Mouse (Mus musculus): ENCODE measurements around the gene Bhlhe23. TPM values are rescaled to one million over a fixed set of nuclear protein-coding genes. Genes with fewer than 3 reads are reported as not detected.

Bhlhe23 gene
- total and polyA plus RNA-seq, 3 experiments = not detected

- Histone ChIP-seq H3K4me3 (no peak overlapping the region), H3K36me3 (ENCODE audit: control insufficient read depth, insufficient read depth, low read length) (no peaks in the 10 kb centered on the region), H3K79me2 (replicated peaks; ENCODE audit: control insufficient read depth, insufficient read depth, low read length) (no peaks in the 10 kb centered on the region), H3K9ac (ENCODE audit: low read depth, low read length) (no peak overlapping the region), H3K27me3 (ENCODE audit: control insufficient read depth, insufficient read depth, low read length) (no peaks in the 10 kb centered on the region), H3K4me1 (ENCODE audit: control insufficient read depth, insufficient read depth, low read length) (peaks cover 3% of the 10 kb centered on the region; the same call in 1 of the 2 replicates), H3K27ac (no peak overlapping the region)
- TF ChIP-seq POLR2A (IDR thresholded peaks at IDR 0.05; ENCODE audit: insufficient read depth, low read depth, low read length) = no peak
- peak; percentile 83 for TF ChIP-seq CTCF (IDR thresholded peaks at IDR 0.05)
- intact Hi-C loops (cut with DNase I) = loop anchor here (5.0 kb wide), 1 partner anchor 286 kb away; no protein-coding TSS in a partner anchor
- DNase-seq = peak in 1 of 2 experiments; percentile 37
Measured at GRCm38 (mm10) chr2:180786732-180787131, 10.0 kb upstream of the Bhlhe23 start.

- Histone ChIP-seq H3K4me1 (ENCODE audit: control insufficient read depth, insufficient read depth, low read length) (no peaks in the 10 kb centered on the region), H3K4me3 (no peak overlapping the region), H3K36me3 (ENCODE audit: control insufficient read depth, insufficient read depth, low read length) (no peaks in the 10 kb centered on the region), H3K79me2 (replicated peaks; ENCODE audit: control insufficient read depth, insufficient read depth, low read length) (no peaks in the 10 kb centered on the region), H3K27me3 (ENCODE audit: control insufficient read depth, insufficient read depth, low read length) (peaks cover 12% of the 10 kb centered on the region), H3K27ac (no peak overlapping the region), H3K9ac (ENCODE audit: low read depth, low read length) (no peak overlapping the region)
- WGBS = 2% methylated on average over 2 of the region's 2 CpGs
- no peak for TF ChIP-seq EP300 (IDR thresholded peaks at IDR 0.05; ENCODE audit: insufficient read depth, low read depth, low read length)
- no peak for TF ChIP-seq POLR2A (IDR thresholded peaks at IDR 0.05; ENCODE audit: insufficient read depth, low read depth, low read length)
- no peak for TF ChIP-seq CTCF (IDR thresholded peaks at IDR 0.05)
- intact Hi-C loops (cut with DNase I) = no loop called here
- DNase-seq = no peak
Measured at GRCm38 (mm10) chr2:180780282-180780681, 3.6 kb upstream of the Bhlhe23 start.

- peak; percentile 38 to 56 for DNase-seq
- no peaks in the 10 kb centered on the region for H3K4me1 ChIP-seq (ENCODE audit: control insufficient read depth, insufficient read depth, low read length)
- no peaks in the 10 kb centered on the region for H3K36me3 ChIP-seq (ENCODE audit: control insufficient read depth, insufficient read depth, low read length)
- no peak overlapping the region for H3K27ac ChIP-seq
- intact Hi-C loops (cut with DNase I) = loop anchor here (5.0 kb wide), 3 partner anchors 197 to 427 kb away; partner anchors contain the start of gene Mrgbp
- H3K79me2 ChIP-seq (replicated peaks; ENCODE audit: control insufficient read depth, insufficient read depth, low read length) = no peaks in the 10 kb centered on the region
- TF ChIP-seq CTCF (IDR thresholded peaks at IDR 0.05) (peak; percentile 100), POLR2A (IDR thresholded peaks at IDR 0.05; ENCODE audit: insufficient read depth, low read depth, low read length) (no peak), EP300 (IDR thresholded peaks at IDR 0.05; ENCODE audit: insufficient read depth, low read depth, low read length) (peak; percentile 79; the same call in 1 of the 2 replicates)
- no peak overlapping the region for H3K9ac ChIP-seq (ENCODE audit: low read depth, low read length)
- H3K27me3 ChIP-seq (ENCODE audit: control insufficient read depth, insufficient read depth, low read length) = peaks cover 16% of the 10 kb centered on the region
- 22% methylated on average over 12 of the region's 12 CpGs for WGBS
- H3K4me3 ChIP-seq = no peak overlapping the region
Measured at GRCm38 (mm10) chr2:180779226-180780104, 2.8 kb upstream of the Bhlhe23 start.

GRCm38 (mm10) chr2:180775641-180776040 is 1.1 kb downstream of the Bhlhe23 start:
- Histone ChIP-seq H3K27me3 (ENCODE audit: control insufficient read depth, insufficient read depth, low read length) (peaks cover 20% of the 10 kb centered on the region), H3K27ac (no peak overlapping the region), H3K36me3 (ENCODE audit: control insufficient read depth, insufficient read depth, low read length) (no peaks in the 10 kb centered on the region), H3K4me1 (ENCODE audit: control insufficient read depth, insufficient read depth, low read length) (no peaks in the 10 kb centered on the region), H3K4me3 (no peak overlapping the region), H3K79me2 (replicated peaks; ENCODE audit: control insufficient read depth, insufficient read depth, low read length) (no peaks in the 10 kb centered on the region), H3K9ac (ENCODE audit: low read depth, low read length) (no peak overlapping the region)
- no peak for DNase-seq
- intact Hi-C loops (cut with DNase I) = loop anchor here (5.0 kb wide), 3 partner anchors 193 to 423 kb away; partner anchors contain the start of gene Mrgbp
- TF ChIP-seq CTCF (IDR thresholded peaks at IDR 0.05) = no peak
- TF ChIP-seq POLR2A (IDR thresholded peaks at IDR 0.05; ENCODE audit: insufficient read depth, low read depth, low read length) = no peak
- TF ChIP-seq EP300 (IDR thresholded peaks at IDR 0.05; ENCODE audit: insufficient read depth, low read depth, low read length) = no peak
- WGBS = 6% methylated on average over 15 of the region's 15 CpGs

- Histone ChIP-seq H3K27me3 (ENCODE audit: control insufficient read depth, insufficient read depth, low read length) (peaks cover 20% of the 10 kb centered on the region), H3K4me3 (no peak overlapping the region), H3K4me1 (ENCODE audit: control insufficient read depth, insufficient read depth, low read length) (no peaks in the 10 kb centered on the region), H3K36me3 (ENCODE audit: control insufficient read depth, insufficient read depth, low read length) (no peaks in the 10 kb centered on the region), H3K9ac (ENCODE audit: low read depth, low read length) (no peak overlapping the region), H3K79me2 (replicated peaks; ENCODE audit: control insufficient read depth, insufficient read depth, low read length) (no peaks in the 10 kb centered on the region), H3K27ac (no peak overlapping the region)
- DNase-seq = no peak
- WGBS = 6% methylated on average over 12 of the region's 12 CpGs
- intact Hi-C loops (cut with DNase I) = loop anchor here (5.0 kb wide), 3 partner anchors 193 to 423 kb away; partner anchors contain the start of gene Mrgbp
- no peak for TF ChIP-seq EP300 (IDR thresholded peaks at IDR 0.05; ENCODE audit: insufficient read depth, low read depth, low read length)
- no peak for TF ChIP-seq CTCF (IDR thresholded peaks at IDR 0.05)
- no peak for TF ChIP-seq POLR2A (IDR thresholded peaks at IDR 0.05; ENCODE audit: insufficient read depth, low read depth, low read length)
Measured at GRCm38 (mm10) chr2:180775223-180775622, 1.5 kb downstream of the Bhlhe23 start.

- intact Hi-C loops (cut with DNase I) = no loop called here
- H3K4me3 ChIP-seq = no peak overlapping the region
- no peak overlapping the region for H3K27ac ChIP-seq
- no peak for DNase-seq
- H3K4me1 ChIP-seq (ENCODE audit: control insufficient read depth, insufficient read depth, low read length) = no peaks in the 10 kb centered on the region
- H3K27me3 ChIP-seq (ENCODE audit: control insufficient read depth, insufficient read depth, low read length) = no peaks in the 10 kb centered on the region; the same call in 1 of the 2 replicates
- no peak overlapping the region for H3K9ac ChIP-seq (ENCODE audit: low read depth, low read length)
- no peaks in the 10 kb centered on the region for H3K36me3 ChIP-seq (ENCODE audit: control insufficient read depth, insufficient read depth, low read length)
- no peaks in the 10 kb centered on the region for H3K79me2 ChIP-seq (replicated peaks; ENCODE audit: control insufficient read depth, insufficient read depth, low read length)
- WGBS = 67% methylated on average over 7 of the region's 7 CpGs
- TF ChIP-seq CTCF (IDR thresholded peaks at IDR 0.05) (no peak), POLR2A (IDR thresholded peaks at IDR 0.05; ENCODE audit: insufficient read depth, low read depth, low read length) (no peak), EP300 (IDR thresholded peaks at IDR 0.05; ENCODE audit: insufficient read depth, low read depth, low read length) (no peak)
Measured at GRCm38 (mm10) chr2:180765713-180766112, 11.0 kb downstream of the Bhlhe23 start.
